Mouse (Mus musculus): Measurements from ENCODE around the gene Cgas.
"Not testable (repeated sequence)": the region's sequence is repeated elsewhere in the genome, so short reads cannot be mapped to it uniquely, and the experiment has no call there.

Gene Cgas

DNA sequence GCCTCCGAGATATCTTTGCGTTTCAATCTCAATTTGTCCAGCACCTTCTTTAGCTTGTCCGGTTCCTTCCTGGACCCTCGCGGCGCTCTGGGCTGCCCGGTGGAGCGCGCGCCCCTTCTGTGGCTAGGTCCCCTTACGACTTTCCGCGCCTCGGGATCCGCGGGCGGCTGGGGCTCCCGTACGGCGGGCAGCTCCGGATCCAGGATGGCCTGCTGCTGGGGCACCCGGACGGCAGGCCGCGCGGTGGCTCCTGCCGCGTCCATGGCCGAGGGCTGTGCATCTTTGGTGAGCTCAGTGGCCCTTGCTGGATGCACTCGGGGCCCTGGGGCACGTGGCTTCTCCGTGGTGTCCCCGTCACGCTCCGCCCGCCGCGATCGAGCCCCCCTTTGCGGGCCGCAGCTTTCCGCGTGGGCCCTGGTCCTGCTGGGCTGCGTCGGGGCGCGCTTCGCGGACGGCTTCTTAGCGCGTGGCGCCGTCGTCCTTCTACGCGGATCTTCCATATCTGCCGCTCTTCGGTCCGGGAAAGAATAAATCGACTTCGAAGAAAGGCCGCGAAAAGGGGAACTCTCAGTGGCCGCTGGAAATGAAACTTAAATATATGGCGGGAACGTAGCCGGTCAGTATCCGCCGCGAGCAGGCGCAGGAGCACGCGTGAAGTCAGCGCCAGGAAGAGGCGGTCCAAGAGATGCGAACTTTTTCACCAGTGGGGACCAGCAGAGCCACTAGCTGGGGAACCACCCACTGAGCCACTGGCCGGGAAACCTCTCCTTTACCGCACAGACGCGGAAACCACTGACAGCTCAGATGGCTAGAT, at the start of gene Cgas:
Gene Cgas (minus strand): TSS at position 659 of the 814 bp plus-strand sequence.
- peak; percentile 39 for ATAC-seq (ENCODE audit: low TSS enrichment)

DNA sequence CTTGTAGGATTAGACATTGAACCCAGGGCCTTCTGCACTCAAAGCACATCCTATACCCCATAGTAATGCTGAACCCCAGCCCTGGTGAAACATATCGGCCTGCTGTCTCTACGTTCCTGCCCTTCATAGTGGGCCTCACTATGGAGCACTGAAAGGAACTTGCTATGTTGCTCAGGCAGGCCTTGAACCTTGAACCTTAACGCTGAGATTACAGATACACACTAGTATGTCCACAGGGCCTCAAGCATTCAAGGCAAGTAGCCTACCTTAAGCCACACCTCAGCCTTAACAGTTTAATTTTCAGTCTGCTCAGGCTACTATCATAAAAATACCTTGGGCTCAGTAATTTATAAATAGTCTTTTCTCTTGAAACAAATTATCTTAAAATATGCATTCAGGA, 49.2 kb upstream of the Cgas start:
- no peak for ATAC-seq (ENCODE audit: low TSS enrichment)

DNA sequence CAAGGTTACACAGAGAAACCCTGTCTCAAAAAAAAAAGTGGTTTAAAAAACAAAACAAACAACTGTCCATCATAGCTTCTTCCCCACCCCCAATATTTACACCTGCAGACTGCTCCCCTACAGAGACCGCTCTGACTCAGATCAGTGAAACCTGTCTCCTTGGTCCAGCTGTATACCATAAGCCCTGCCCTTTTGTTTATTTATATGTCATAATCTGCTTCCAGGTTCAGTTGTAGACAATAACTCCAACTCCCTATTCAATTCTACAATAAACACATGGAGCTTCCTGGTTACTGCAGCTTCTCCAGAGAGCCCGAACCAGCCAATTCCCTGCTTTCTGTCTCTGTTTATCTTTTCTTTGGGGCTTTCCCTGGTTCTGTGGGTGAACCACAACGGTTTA, 48.1 kb upstream of the Cgas start:
- ATAC-seq (ENCODE audit: low TSS enrichment) = no peak

DNA sequence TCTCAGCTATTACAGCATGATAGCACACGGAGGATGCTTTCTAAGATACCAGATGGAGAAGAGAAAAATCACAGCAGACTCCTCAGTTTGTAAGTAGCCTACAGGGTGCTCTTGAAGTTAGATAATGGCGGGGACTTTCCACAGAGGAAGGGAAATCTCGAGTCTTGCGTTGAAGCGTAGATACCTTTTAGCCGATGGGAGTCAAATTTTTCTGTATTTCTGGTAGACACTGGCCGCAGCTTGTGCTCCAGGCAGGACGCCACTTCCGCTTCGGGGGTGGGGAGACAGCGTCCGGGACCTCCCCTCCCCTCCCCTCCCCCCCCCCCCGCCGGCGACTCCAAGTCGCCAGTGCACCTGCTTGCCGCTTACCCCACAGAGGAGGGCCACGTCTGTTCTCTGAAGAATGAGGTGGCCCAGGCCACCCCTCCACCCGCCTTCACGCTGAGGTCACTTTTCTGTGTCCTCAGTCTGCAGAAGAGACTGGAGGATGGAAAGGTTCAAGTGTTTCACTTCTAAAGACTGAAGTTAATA, 45.9 kb upstream of the Cgas start, which contains the start of gene Eef1a1:
Gene Eef1a1 (minus strand): TSS at position 262 of the 531 bp plus-strand sequence.
- peak; percentile 86 for ATAC-seq (ENCODE audit: low TSS enrichment)

DNA sequence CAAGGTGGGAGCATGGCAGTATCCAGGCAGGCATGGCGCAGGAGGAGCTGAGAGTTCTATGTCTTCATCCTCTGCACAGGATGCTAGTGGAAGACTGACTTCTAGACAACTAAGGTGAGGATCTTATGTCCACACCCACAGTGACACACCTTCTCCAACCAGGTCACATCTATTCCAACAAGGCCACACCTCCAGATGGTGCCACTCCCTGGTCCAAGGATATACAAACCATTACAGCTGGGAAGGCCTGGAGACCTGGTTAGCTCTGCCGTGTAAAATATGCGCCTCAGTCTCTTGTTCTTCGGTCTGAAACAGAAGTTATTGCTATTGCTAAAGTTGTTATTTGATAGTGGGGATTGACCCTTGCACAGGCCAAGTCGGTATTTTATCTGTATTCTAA, 45.0 kb upstream of the Cgas start:
- ATAC-seq (ENCODE audit: low TSS enrichment) = not testable (repeated sequence)

DNA sequence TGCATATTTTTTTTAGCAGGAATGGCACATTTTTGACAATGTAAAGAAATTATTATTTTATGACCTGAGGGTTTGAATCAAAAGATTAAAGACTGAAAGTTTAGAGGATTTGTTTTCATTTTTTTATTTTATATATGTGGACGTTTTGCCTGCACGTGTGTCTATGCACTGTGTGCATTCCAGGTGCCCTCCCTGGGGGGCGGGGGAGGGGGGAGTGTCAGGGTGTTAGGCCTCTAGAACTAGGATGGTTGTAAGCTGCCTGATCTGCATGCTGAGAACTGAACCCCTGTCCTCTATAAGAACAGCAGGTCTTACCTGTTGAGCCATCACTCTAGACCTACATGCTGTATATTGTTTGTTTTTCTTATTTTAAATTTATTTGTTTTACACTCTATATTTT, 41.6 kb upstream of the Cgas start:
- ATAC-seq (ENCODE audit: low TSS enrichment) = no peak

DNA sequence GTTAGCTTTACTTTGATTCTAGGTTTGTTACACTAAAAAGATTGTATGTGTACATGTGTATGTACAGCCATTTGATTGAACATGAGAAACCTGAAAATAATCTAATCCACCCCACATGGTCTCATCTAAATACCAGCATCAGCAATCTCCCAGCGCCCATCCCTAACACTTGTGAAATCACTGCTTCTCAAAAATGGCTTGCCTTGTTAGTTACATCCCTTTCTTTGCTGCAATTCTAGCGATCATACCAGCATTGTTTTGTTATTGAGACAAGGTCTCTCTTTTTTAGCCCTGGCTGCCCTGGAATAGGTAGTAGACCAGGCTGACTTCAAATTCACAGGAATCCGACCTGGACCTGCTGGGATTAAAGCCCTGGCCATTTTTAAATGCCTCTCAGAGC, 39.3 kb upstream of the Cgas start:
- ATAC-seq (ENCODE audit: low TSS enrichment) = peak; percentile 5

DNA sequence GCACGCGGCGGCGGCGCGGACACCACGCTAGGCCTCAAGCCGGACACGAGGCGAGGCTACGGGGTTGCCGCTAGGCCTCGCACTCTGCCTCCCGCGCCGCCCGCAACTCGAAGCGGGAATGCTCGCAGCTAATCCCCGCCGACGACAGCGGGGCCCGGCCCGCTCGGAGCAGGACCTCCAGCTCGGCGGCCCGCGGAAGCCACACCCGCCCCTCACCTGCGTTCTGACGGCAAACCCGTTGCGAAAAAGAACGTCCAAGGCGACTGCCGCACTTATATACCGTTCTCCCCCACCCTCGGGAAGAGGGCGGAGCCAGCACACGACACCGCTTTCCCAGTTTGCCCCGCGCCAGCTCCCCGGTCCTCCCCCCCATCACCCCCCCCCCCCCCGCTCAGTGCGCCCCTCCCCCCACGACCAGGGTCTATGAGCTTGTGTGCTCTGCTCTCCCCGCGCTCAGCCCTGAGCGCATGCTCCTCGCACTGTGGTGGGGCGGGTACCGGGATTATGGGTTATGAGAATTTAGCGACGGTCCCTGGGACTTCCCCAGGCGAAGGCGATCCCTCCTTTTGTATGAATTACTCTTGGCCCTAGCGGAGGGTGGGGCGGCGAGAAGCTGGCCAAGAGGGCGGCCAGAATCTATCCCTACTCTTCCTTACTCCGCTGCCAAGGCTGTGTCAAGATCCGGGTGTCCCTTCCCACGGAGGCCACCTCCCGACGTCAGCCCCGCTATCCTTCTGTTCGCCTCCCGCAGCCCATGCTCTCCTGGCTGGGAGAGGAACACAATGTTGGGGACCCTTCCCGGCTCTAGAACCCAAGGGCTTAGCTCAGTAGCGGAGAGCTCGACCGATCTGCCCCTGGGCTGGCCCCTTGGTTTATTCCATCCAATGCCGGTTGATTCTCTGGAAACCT, 38.6 kb upstream of the Cgas start:
- peak; percentile 87 for ATAC-seq (ENCODE audit: low TSS enrichment)

DNA sequence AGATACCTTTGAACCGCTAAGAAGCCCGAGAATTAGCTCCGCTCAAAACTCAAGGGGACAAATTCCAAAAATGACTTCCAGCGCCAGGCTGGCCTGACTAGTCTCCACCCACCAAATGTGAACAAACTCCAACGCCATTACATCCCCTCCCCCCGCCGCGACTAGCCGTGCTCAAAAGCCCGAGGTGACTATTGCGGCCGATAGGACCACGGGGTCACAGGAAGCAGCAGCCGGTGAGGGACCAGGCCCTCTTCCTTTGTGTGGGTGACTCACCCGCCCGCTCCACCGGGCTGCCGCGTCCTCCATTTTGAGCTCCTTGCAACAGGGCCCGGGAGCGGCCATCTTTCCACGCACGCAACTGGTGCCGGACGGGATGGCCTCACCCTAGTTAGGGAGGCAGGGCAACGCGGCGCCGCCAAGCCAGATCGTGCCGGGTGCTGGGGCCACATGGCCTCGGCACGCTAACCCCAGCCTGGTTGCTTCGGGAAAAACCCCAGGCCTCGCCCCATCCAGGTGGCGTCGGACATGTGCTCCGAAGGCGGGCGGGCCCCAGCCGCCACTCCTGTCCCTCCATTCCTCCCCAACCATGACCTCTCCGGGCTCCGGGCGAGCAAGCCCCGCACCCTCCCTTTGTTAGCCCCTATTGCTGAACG, 37.8 kb upstream of the Cgas start:
- peak; percentile 60 for ATAC-seq (ENCODE audit: low TSS enrichment)

DNA sequence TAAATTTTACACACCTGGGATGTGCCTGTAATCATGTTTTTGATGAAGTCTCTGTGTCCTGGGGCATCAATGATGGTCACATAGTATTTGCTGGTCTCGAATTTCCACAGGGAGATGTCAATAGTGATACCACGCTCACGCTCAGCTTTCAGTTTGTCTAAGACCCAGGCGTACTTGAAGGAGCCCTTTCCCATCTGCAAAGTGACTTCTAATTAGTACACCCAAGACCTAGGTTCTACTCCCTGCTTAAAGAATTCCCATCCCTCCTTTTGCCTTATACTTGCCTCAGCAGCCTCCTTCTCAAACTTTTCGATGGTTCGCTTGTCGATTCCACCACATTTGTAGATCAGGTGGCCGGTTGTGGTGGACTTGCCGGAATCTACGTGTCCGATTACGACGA, 37.2 kb upstream of the Cgas start:
- ATAC-seq (ENCODE audit: low TSS enrichment) = not testable (repeated sequence)

DNA sequence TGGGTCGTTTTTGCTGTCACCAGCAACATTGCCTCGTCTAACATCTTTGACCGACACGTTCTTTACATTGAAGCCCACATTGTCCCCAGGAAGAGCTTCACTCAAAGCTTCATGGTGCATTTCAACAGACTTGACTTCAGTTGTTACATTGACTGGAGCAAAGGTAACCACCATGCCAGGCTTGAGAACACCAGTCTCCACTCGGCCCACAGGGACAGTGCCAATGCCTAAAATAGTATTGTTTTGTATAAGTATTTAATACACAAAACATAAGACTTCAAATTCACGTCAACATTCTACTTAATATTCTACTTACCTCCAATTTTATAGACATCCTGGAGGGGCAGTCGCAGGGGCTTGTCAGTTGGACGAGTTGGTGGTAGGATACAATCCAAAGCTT, 36.3 kb upstream of the Cgas start:
- ATAC-seq (ENCODE audit: low TSS enrichment) = not testable (repeated sequence)

DNA sequence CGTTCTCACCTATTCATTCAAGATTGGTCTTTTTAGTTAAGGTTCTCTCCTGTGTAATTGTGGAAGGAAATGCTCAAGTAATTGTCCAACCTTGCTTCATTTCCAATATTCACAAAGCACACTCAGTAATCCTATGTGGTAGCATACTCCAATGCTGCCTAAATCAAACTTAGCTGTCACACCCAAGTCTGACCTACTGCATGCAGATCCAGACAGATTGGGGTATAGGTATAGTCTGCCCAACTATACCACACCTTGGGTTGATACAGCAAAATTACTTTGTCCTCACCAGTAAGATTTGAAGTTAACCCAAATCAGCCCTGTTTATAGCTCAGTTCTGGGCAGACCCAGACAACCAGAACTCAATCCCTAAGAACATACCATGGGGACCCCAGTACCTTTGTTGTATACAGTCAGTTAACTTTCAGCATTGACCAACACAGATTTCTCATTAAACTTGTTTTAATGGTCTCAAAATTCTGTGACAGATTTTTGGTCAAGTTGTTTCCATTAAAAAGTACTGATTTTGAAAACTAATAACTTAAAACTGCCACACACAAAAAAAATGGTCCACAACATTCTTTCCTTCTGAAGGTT, 35.1 kb upstream of the Cgas start:
- ATAC-seq (ENCODE audit: low TSS enrichment) = not testable (repeated sequence)

DNA sequence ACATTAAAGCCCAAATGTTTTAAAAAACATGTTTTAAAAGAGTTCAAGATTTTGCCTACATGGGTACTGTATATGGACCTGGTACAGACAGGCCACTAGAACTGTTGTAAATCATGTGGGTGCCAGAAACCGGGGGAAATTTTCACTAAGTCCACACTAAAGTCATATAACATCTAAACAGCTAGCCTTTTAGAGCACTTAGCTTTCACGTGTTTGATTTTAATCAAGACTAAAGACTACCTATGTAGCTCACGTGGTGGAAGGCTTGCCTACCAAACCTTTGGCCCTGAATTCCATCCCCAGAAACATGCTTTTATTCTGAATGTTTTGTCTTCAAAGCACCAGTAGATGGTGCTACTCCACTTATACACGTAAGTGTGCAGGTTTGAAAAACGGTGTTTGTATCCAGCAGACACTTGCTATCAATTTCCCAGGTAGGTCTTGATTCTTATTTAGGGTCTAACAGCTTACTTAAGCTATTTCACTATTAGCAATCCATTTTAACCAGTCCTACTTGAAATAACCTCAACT, 34.0 kb upstream of the Cgas start:
- ATAC-seq (ENCODE audit: low TSS enrichment) = no peak

DNA sequence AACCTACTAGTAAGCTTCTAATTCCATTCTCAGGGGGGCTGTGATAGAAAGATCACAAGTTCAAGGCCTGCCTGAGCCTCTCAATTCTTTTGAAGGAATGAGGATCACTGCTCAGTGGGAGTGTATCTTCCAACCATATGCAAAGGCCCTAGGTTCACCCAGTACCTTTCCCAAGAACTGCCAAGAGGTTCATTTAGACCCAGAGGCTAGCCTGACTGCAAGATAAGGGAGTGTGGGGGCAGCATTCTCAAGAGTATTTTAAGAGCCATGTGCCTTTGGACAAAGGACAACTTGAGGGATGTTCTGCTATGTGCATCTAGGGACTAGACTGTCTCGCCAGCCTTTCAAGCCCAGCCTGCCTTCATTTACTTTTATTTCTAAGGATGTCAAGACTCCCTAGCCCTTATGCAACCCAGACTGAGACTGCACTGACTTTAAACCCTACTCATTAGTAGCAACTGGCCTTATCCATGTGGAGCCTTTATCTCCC, 33.5 kb upstream of the Cgas start:
- ATAC-seq (ENCODE audit: low TSS enrichment) = no peak

DNA sequence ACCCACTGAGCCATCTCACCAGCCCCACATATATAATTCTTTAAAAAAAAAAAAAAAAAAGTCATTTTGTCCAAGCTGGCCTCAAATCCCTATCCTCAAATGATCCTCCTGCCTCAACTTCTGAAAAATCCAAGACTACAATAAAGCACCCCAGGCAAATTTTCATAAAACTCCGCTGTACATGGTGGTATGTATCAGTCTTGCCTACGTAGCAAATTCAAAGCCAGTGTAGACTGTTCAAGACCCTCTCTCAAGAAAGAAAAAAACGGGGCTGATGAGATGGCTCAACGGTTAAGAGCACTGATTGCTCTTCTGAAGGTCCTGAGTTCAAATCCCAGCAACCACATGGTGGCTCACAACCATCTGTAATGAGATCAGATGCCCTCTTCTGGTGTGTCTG, 32.8 kb upstream of the Cgas start:
- ATAC-seq (ENCODE audit: low TSS enrichment) = no peak

DNA sequence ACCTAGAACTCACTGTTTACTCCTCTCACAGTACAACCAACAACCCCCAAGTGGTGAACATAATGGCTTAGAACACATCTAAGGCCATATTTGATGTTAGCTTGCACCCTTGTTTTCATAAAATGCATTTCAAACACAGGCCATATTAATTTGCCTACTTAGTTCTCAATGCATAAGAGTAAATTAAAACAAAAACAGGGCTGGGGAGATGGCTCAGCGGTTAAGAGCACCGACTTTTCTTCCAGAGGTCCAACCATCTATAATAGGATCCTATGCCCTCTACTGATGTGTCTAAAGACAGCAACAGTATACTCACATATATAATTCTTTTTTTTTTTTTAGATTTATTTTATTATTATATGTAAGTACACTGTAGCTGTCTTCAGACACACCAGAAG, 32.3 kb upstream of the Cgas start:
- no peak for ATAC-seq (ENCODE audit: low TSS enrichment)

DNA sequence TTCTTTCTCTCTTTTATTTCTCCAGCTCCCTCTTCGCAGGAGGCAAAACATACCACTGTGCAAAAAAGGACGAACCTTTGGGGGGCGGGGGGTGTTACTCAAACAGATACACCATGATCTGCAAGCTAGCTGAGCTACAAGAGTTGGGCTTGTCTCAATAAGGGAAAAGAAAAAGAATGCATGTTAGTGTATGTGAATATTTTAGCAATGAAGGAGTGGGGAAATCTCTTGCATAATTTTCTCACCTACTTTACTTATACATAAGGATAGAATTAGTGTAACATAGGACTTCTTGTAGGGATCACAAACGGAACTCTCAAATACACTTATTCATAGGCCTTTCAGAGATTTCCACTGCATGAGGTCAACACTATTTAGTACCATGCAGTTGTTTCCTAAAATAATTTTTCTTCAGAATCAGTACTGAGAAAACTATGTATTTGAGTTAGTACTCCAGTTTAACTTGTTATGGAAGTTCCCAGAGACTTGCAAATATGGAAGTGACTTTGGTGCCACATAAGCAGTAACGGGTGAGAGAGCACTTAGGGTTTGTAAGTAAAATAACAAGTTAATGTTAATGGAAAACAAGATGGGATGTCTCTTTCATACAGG, 31.8 kb upstream of the Cgas start:
- no peak for ATAC-seq (ENCODE audit: low TSS enrichment)

DNA sequence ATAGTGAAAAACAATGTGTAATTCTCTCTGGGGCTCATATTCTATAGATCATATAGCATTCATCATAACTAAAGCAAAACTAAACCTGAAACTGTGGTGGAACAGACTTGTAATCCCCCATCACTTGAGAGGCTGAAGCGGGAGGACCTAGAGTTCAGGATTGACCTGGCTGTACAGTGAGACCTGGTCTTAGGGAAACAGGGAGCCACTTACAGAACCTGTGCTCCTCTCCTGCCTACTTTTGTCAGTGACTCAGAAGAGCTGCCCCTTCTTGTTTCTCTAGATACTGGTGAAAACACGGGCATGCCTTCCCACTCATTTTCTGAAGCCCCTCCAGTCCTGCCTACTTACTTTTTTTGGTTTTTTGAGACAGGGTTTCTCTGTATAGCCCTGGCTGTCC, 31.2 kb upstream of the Cgas start:
- ATAC-seq (ENCODE audit: low TSS enrichment) = no peak

DNA sequence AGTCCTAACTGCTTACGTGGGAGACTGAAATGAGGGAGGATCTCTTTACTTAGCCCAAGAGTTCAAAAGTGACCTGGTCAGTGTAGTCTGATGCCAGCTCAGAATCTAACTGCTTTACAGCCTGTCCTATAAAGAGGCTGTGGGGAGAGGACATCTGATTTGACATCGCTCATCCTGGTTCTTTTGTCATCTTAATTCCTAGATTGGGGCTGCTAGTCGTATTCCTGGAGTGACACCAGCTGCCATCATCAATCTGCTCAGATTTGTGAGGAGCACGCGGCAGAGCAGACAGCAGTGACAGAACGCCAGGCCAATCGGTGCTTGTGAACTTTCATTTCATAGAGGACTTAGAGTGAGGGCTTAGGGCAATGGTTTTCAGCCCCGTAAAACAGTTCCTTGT, 30.6 kb upstream of the Cgas start:
- no peak for ATAC-seq (ENCODE audit: low TSS enrichment)

DNA sequence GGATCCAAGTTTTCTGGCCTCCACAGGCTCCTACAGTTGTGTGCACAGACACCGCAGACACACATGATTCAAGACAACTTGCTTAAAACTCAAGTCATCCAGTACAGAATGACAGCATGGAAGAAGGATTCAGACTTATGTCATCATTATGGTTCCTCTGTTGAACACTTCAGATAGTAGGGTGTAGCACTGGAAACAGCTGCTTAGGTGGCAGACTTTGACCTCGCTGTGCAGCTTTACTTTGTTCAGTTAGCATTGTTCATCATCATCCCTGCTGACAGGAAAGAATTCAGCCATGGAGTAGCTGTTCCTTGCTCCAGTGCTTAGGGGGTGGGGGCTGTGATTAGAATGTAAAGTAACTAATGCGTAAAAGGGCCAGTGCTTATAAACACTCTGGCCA, 22.7 kb upstream of the Cgas start:
- no peak for ATAC-seq (ENCODE audit: low TSS enrichment)

DNA sequence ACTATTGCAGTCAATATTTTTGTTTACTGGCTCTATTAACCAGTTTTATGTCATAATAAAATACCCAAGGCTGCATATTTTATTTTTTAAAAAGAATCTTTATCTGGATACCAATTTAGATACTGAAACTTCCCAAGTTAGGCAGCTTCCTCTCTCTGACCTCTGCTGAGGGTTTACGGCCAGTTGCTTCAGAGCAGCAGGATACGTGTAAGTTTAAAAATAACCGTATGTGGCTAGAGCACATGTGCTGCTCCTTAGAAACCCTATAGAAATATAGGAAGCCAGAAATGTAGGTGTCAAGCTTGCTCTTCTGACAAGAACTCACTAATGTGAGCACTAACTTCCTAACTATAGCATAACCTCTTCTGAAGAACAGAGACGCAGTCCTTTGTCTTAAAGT, 20.3 kb upstream of the Cgas start:
- ATAC-seq (ENCODE audit: low TSS enrichment) = no peak

Measured in frontal cortex, adult (tissue).